9 mouse cellular contexts compared by ENCODE assay signal in the genomic region with DNA sequence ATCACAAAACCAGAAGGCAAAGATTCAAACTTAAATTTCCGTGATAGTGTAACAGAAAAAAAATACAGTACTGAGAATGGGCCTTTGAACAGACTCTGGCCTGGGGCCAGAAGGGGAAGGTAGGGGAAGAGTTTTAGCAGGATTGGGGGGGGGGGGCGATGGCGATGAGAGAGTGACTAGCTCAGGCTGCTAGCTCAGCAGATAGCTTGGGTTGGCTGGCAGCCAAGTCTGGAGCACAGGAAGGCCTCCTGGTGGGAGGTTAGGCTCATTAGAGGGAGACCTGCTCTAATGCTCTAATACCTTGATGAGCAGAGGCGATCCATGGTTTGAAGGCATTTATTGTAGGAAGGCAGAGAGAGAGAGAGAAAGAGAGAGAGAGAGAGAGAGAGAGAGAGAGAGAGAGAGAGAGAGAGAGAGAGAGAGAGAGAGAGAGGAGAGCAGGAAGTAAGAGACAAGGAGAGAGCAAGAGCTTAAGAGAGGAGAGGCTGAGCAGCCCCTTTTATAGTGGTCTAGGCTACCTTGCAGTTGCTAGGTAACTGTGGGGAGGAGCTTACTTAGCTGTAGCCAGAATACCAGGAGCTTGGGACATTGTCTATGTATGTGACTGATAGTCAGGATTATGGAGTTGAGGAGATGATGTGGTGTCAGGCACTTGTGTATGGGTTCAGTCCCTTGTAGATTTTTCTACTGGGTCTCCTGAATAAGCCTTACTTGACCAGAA.
A peak's percentile ranks its signal among the peaks of the same experiment; 100 is the strongest.
DNase-seq lines count a peak whose midpoint lies in the region; ATAC-seq and TF ChIP-seq lines count a peak whose summit lies in the region.
"Had no signal": no experiment of that assay in that cellular context is flagged by ENCODE, and none has a peak within 500 bp of the region (broad histone marks: within the 10 kb centered on the region; RNA-seq: fewer than 3 reads in every experiment).

No protein-coding gene starts in this region.

- no peak overlapping the region for H3K4me2 ChIP-seq in lung, embryonic 14.5 days
- H3K4me2 ChIP-seq in lung, postnatal 0 days (replicated peaks; ENCODE audit: low read depth, low read length) = no peak overlapping the region
- H3K4me2 ChIP-seq: liver, embryonic 13.5 days had no signal

- no peaks in the 10 kb centered on the region for H3K27me3 ChIP-seq in lung, embryonic 14.5 days (ENCODE audit: insufficient read depth, low read length)
- no peaks in the 10 kb centered on the region for H3K27me3 ChIP-seq in lung, postnatal 0 days (replicated peaks; ENCODE audit: insufficient read depth, low read length)
- no peaks in the 10 kb centered on the region for H3K27me3 ChIP-seq in embryonic facial prominence, embryonic 10.5 days (replicated peaks; ENCODE audit: low read depth, poor library complexity, severe bottlenecking)
- H3K27me3 ChIP-seq: liver, embryonic 13.5 days had no signal

- ATAC-seq in lung, embryonic 14.5 days (ENCODE audit: insufficient read depth) = peak; percentile 56; the same call in 1 of the 2 replicates
- no peak for ATAC-seq in lung, postnatal 0 days
- ATAC-seq in activated CD4-positive, CD25-positive, alpha-beta regulatory T cell, adult 4 months = no peak

- no peak overlapping the region for H3K27ac ChIP-seq in lung, embryonic 14.5 days (ENCODE audit: low read depth)
- no peak overlapping the region for H3K27ac ChIP-seq in lung, postnatal 0 days (ENCODE audit: low read length)
- H3K27ac ChIP-seq in embryonic facial prominence, embryonic 10.5 days (replicated peaks) = no peak overlapping the region
- H3K27ac ChIP-seq: liver, embryonic 13.5 days had no signal

- no peak for TF ChIP-seq CTCF in lung, embryonic 14.5 days (IDR thresholded peaks at IDR 0.05; ENCODE audit: low read depth)
- TF ChIP-seq CTCF in lung, postnatal 0 days (IDR thresholded peaks at IDR 0.05) = no peak

- 14% methylated on average over 4 of the region's 4 CpGs for WGBS in lung, embryonic 14.5 days
- 12% methylated on average over 4 of the region's 4 CpGs for WGBS in lung, postnatal 0 days
- 30% methylated on average over 4 of the region's 4 CpGs for WGBS in embryonic facial prominence, embryonic 10.5 days

- H3K36me3 ChIP-seq in lung, embryonic 14.5 days (ENCODE audit: insufficient read depth) = no peaks in the 10 kb centered on the region
- H3K36me3 ChIP-seq in lung, postnatal 0 days (ENCODE audit: insufficient read depth, low read length) = no peaks in the 10 kb centered on the region
- no peaks in the 10 kb centered on the region for H3K36me3 ChIP-seq in embryonic facial prominence, embryonic 10.5 days (replicated peaks)
- H3K36me3 ChIP-seq: liver, embryonic 13.5 days had no signal

- H3K4me3 ChIP-seq in lung, embryonic 14.5 days (ENCODE audit: low read depth, low read length) = no peak overlapping the region
- H3K4me3 ChIP-seq in lung, postnatal 0 days (ENCODE audit: low read depth, low read length) = no peak overlapping the region
- no peak overlapping the region for H3K4me3 ChIP-seq in embryonic facial prominence, embryonic 10.5 days
- H3K4me3 ChIP-seq: liver, embryonic 13.5 days had no signal

- H3K4me1 ChIP-seq in lung, embryonic 14.5 days (ENCODE audit: insufficient read depth) = no peaks in the 10 kb centered on the region
- no peaks in the 10 kb centered on the region for H3K4me1 ChIP-seq in lung, postnatal 0 days (ENCODE audit: insufficient read depth, low read depth, low read length)
- H3K4me1 ChIP-seq in embryonic facial prominence, embryonic 10.5 days = no peaks in the 10 kb centered on the region
- H3K4me1 ChIP-seq: liver, embryonic 13.5 days had no signal

- no peaks in the 10 kb centered on the region for H3K9me3 ChIP-seq in lung, embryonic 14.5 days (ENCODE audit: low read depth, low read length)
- H3K9me3 ChIP-seq in lung, postnatal 0 days (ENCODE audit: low read length) = no peaks in the 10 kb centered on the region
- no peaks in the 10 kb centered on the region for H3K9me3 ChIP-seq in embryonic facial prominence, embryonic 10.5 days
- H3K9me3 ChIP-seq: liver, embryonic 13.5 days had no signal

- no peak for TF ChIP-seq EP300 in lung, postnatal 0 days (IDR thresholded peaks at IDR 0.05)

- DNase-seq in lung, embryonic 14.5 days = peak; percentile 69
- no peak for DNase-seq in lung, postnatal 0 days (ENCODE audit: low spot score)
- DNase-seq in brain, adult 2 months (ENCODE audit: low read depth, low spot score) = peak; percentile 58
- peak; percentile 9 for DNase-seq in embryonic facial prominence, embryonic 10.5 days (ENCODE audit: low spot score)
- DNase-seq in kidney, postnatal 25 days = peak; percentile 71 to 78
- no peak for DNase-seq in thymus, postnatal 0 days (ENCODE audit: low spot score)
- no peak for DNase-seq in B cell, adult 2 months
- DNase-seq: liver, embryonic 13.5 days had no signal

- no peak overlapping the region for H3K9ac ChIP-seq in lung, embryonic 14.5 days
- H3K9ac ChIP-seq in lung, postnatal 0 days (replicated peaks; ENCODE audit: low read depth) = no peak overlapping the region
- H3K9ac ChIP-seq: liver, embryonic 13.5 days had no signal

Comparison
In these comparisons a context has a peak if more than half of its experiments do, and no peak if none do; other contexts are left out.
1. DNase-seq: peak in lung, embryonic 14.5 days (single experiment), brain, adult 2 months (single experiment), embryonic facial prominence, embryonic 10.5 days (single experiment) and kidney, postnatal 25 days (2 of 2); none in lung, postnatal 0 days (single experiment), thymus, postnatal 0 days (single experiment) and B cell, adult 2 months (0 of 2).